Mouse (Mus musculus) limb, embryonic 14.5 days (tissue): ENCODE data around the gene Cpsf4l. TPM values are rescaled to one million over a fixed set of nuclear protein-coding genes. Genes with fewer than 3 reads are reported as not detected.

ENCODE experiments used
- ATAC-seq: fragments of 200-750 bp; cut with Nextera tagmentation; 2 replicates; pipeline ENCODE4 v1.8.0; 2017; ENCODE audit warnings: low read depth, moderate number of reproducible peaks, moderate TSS enrichment; ENCODE audit not compliant: low FRiP score
- DNase-seq: peaks from one replicate; pipeline ENCODE4 v3.0.0-alpha.2; 2015; ENCODE audit warnings: low spot score
- H3K27ac ChIP-seq: fragments of 300-500 bp; sonication (generic); replicated peaks from 2 replicates; pipeline ENCODE4 v1.5.1; 2014; ENCODE audit warnings: low read depth, mild to moderate bottlenecking, low read length, moderate library complexity, mixed read lengths
- H3K27me3 ChIP-seq: fragments of 300-500 bp; sonication (generic); 2 replicates; pipeline ENCODE4 v1.6.1; 2014; ENCODE audit warnings: low read length, mixed read lengths; ENCODE audit not compliant: control insufficient read depth, insufficient read depth
- H3K36me3 ChIP-seq: fragments of 300-500 bp; sonication (generic); 2 replicates; pipeline ENCODE4 v1.6.1; 2014; ENCODE audit warnings: mild to moderate bottlenecking, low read length, moderate library complexity, mixed read lengths; ENCODE audit not compliant: control insufficient read depth, insufficient read depth
- H3K4me1 ChIP-seq: fragments of 300-500 bp; sonication (generic); 2 replicates; pipeline ENCODE4 v1.6.1; 2014; ENCODE audit warnings: antibody characterized with exemption, low read length, mixed read lengths; ENCODE audit not compliant: control insufficient read depth, insufficient read depth
- H3K4me2 ChIP-seq: fragments of 300-500 bp; sonication (generic); replicated peaks from 2 replicates; pipeline ENCODE4 v1.6.1; 2014; ENCODE audit warnings: low read depth, mild to moderate bottlenecking, low read length, moderate library complexity; ENCODE audit not compliant: severe bottlenecking
- H3K4me3 ChIP-seq: fragments of 300-500 bp; sonication (generic); replicated peaks from 2 replicates; pipeline ENCODE4 v1.5.1; 2014; ENCODE audit warnings: low read length
- H3K9ac ChIP-seq: fragments of 300-500 bp; sonication (generic); 2 replicates; pipeline ENCODE4 v1.6.1; 2014; ENCODE audit warnings: mild to moderate bottlenecking, low read depth, low read length, moderate library complexity; ENCODE audit not compliant: severe bottlenecking
- H3K9me3 ChIP-seq: fragments of 300-500 bp; sonication (generic); 2 replicates; pipeline ENCODE4 v1.6.1; 2016; ENCODE audit warnings: low read length; ENCODE audit not compliant: control insufficient read depth
- POLR2A ChIP-seq: fragments of 200-500 bp; IDR thresholded peaks from 2 replicates; pipeline ENCODE4 v1.8.0; 2012; ENCODE audit warnings: inconsistent platforms, mild to moderate bottlenecking, moderate library complexity, borderline replicate concordance; ENCODE audit not compliant: insufficient read depth, insufficient read length; ENCODE audit errors: extremely low read depth
- WGBS: fragments of 180-500 bp; shearing (Covaris S2); extraction: QIAGEN DNeasy Blood & Tissue Kit; methylation state at CpG from one replicate; pipeline ENCODE4 v1.1.7; 2014; 5-methylcytosine and 5-hydroxymethylcytosine counted together
- polyA plus RNA-seq, 2 experiments: library from polyadenylated mRNA; depleted of rRNA in 1 of 2; stranded (reverse) in 1 of 2; unstranded in 1 of 2; fragments of >200 nt; fragmentation: Nextera tagmentation in 1 of 2; extraction: Ambion mirVana in 1 of 2; gene quantifications; 2 replicates each; pipeline versions ENCODE4 v1.2.1 to v1.2.3; 2012 to 2014

Cpsf4l gene
- polyA plus RNA-seq, 2 experiments = 0.88 to 1.2 TPM

- Histone ChIP-seq H3K27ac (no peak overlapping the region), H3K4me2 (no peak overlapping the region), H3K9ac (no peak overlapping the region), H3K4me1 (peaks cover 16% of the 10 kb centered on the region), H3K36me3 (peaks cover 49% of the 10 kb centered on the region), H3K9me3 (0 out of 2 replicates have a peak, but pooled peaks cover 3% of the 10 kb centered on the region), H3K27me3 (no peaks in the 10 kb centered on the region), H3K4me3 (no peak overlapping the region)
- TF ChIP-seq POLR2A = no peak
- ATAC-seq = no peak
- DNase-seq = no peak
- 97% methylated on average over 1 of the region's 1 CpGs for WGBS
These were observed 33.2 kb upstream of the Cpsf4l start for GRCm38 (mm10) chr11:113742998-113743397.

DNA sequence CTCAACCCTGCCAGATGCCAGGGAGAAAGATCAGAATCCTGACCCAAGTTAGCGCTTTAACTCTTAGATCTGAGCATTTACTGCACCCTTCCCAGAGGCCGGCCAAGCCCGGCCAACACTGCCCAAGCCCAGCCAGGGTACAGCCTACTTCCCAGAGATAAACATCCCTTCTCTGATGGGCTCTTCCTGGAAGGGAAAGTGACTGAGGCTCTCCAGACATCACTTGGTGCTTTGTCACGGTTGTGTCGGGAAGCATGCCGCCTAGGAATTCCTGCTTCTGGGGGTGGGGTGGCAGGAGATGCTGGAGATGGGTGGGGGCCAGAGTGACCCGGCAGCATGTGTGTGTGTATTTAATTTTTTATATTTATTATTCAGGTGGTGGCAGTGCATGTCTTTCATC, 30.3 kb upstream of the Cpsf4l start:
- Histone ChIP-seq H3K27me3 (no peaks in the 10 kb centered on the region), H3K9me3 (0 out of 2 replicates have a peak, but pooled peaks cover 3% of the 10 kb centered on the region), H3K27ac (no peak overlapping the region), H3K4me1 (peaks cover 18% of the 10 kb centered on the region), H3K36me3 (peaks cover 41% of the 10 kb centered on the region), H3K4me3 (no peak overlapping the region), H3K9ac (no peak overlapping the region), H3K4me2 (no peak overlapping the region)
- DNase-seq = no peak
- WGBS = 64% methylated on average over 7 of the region's 7 CpGs
- no peak for TF ChIP-seq POLR2A
- ATAC-seq = no peak

DNA sequence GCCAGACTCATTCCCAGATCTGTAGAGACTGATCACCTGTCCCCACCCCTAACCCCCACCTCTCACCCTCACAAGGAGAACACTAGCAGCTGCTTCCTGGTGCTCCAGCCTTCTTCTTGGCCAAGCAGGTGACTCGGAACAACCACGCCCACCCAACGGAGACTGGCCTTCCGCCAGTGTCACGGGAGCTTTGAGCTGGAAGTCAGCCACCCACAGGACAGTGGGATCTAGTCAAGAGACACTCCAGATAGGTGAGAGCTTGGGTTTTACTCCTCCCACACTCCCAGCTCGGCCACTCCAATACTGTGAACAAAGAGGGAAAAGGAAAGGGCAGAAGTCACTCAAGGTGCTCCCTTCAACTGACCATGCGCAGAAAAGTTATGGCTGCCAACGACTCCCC, 29.4 kb upstream of the Cpsf4l start:
- H3K9me3 ChIP-seq = 0 out of 2 replicates have a peak, but pooled peaks cover 3% of the 10 kb centered on the region
- H3K27ac ChIP-seq = no peak overlapping the region
- peaks cover 26% of the 10 kb centered on the region for H3K4me1 ChIP-seq
- H3K4me2 ChIP-seq = no peak overlapping the region
- DNase-seq (no peak), ATAC-seq (no peak)
- TF ChIP-seq POLR2A = no peak
- WGBS = 80% methylated on average over 8 of the region's 8 CpGs
- H3K36me3 ChIP-seq = peaks cover 36% of the 10 kb centered on the region
- no peaks in the 10 kb centered on the region for H3K27me3 ChIP-seq
- H3K9ac ChIP-seq = no peak overlapping the region
- no peak overlapping the region for H3K4me3 ChIP-seq

- Histone ChIP-seq H3K27me3 (no peaks in the 10 kb centered on the region), H3K4me2 (no peak overlapping the region), H3K27ac (no peak overlapping the region), H3K4me3 (no peak overlapping the region), H3K36me3 (peaks cover 26% of the 10 kb centered on the region), H3K9me3 (no peaks in the 10 kb centered on the region), H3K9ac (no peak overlapping the region), H3K4me1 (peaks cover 37% of the 10 kb centered on the region)
- no peak for ATAC-seq
- no peak for TF ChIP-seq POLR2A
- DNase-seq = no peak
- 82% methylated on average over 8 of the region's 8 CpGs for WGBS
These were observed 28.1 kb upstream of the Cpsf4l start for GRCm38 (mm10) chr11:113737912-113738311.

DNA sequence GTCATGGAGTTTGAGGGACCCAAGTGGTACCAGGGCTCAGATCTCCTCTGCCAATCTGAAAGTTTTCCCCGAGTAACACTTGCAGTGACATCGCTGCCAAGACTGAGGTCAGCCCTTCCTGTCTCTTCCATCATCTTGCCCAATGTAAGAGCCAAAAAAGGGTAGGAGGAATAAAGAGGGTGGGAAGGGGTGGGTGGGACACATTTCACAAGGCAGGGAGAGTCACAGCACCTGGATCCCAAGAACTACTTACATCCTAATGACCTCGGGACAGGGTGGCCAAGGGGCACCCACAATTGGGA, 27.7 kb upstream of the Cpsf4l start:
- Histone ChIP-seq H3K9ac (no peak overlapping the region), H3K9me3 (no peaks in the 10 kb centered on the region), H3K27me3 (no peaks in the 10 kb centered on the region), H3K4me1 (peaks cover 38% of the 10 kb centered on the region), H3K4me3 (no peak overlapping the region), H3K4me2 (no peak overlapping the region), H3K36me3 (peaks cover 22% of the 10 kb centered on the region), H3K27ac (no peak overlapping the region)
- no peak for ATAC-seq
- no peak for DNase-seq
- 76% methylated on average over 3 of the region's 3 CpGs for WGBS
- no peak for TF ChIP-seq POLR2A

DNA sequence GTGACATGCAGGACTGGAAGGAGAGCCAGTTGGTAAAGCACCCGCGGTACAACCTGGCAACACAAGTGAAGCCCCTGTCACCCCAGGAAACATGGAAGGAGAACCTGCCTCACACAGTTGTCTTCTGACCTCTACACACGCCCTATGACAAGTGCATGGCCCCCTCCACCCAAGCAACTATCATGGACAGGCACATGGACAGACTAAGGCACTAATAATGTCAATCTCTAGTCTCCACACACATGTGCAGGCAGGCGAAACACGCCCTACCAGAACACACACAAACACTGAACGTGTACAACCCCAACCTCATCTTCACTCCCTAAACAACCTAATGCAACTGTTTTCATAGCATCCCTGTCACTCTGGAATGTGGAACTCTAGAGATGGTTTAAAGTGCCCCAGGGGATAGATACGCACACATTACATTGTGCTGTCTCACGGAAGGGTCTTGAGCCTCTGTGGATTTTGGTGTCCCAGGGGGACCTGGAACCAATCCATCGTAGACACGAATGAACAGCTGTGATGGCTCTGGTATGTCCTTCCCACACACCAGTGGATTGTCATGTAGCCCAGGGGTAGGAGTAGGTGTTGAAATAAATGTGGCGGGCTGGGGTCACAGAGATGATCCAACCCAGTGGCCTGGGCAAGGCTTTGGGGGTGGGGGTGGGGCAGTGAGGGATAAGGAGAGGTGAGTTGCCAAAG, 27.2 kb upstream of the Cpsf4l start:
- Histone ChIP-seq H3K4me2 (no peak overlapping the region), H3K27ac (no peak overlapping the region), H3K36me3 (peaks cover 17% of the 10 kb centered on the region), H3K27me3 (no peaks in the 10 kb centered on the region), H3K9ac (no peak overlapping the region), H3K9me3 (no peaks in the 10 kb centered on the region), H3K4me1 (peaks cover 41% of the 10 kb centered on the region), H3K4me3 (no peak overlapping the region)
- ATAC-seq = no peak
- 80% methylated on average over 11 of the region's 11 CpGs for WGBS
- DNase-seq = no peak
- TF ChIP-seq POLR2A = no peak
